Mouse (Mus musculus): ENCODE measurements at regions not wholly inside any gene's neighbourhood (a gene's known extent, or its start where the extent isn't known, plus 50 kb on each side); places are given as distances from the start of the nearest gene placed in this dataset.

GRCm38 (mm10) chr4:29135685-29136385 is 322.9 kb downstream of the Epha7 start:
- Histone ChIP-seq H3K4me1 (ENCODE audit: control insufficient read depth, insufficient read depth, low read length) (no peaks in the 10 kb centered on the region), H3K27ac (ENCODE audit: control insufficient read depth, insufficient read depth, low read depth, low read length) (no peak overlapping the region), H3K36me3 (ENCODE audit: control insufficient read depth, insufficient read depth, low read length) (no peaks in the 10 kb centered on the region), H3K4me3 (ENCODE audit: control insufficient read depth, low read depth, low read length) (no peak overlapping the region), H3K27me3 (ENCODE audit: control insufficient read depth, insufficient read depth, low read length) (no peaks in the 10 kb centered on the region)
- TF ChIP-seq CTCF (IDR thresholded peaks at IDR 0.05; ENCODE audit: control insufficient read depth, insufficient read depth, insufficient replicate concordance, low read depth, low read length) = no peak
- no peak for TF ChIP-seq POLR2A (IDR thresholded peaks at IDR 0.05; ENCODE audit: control insufficient read depth, low read depth, low read length)

DNA sequence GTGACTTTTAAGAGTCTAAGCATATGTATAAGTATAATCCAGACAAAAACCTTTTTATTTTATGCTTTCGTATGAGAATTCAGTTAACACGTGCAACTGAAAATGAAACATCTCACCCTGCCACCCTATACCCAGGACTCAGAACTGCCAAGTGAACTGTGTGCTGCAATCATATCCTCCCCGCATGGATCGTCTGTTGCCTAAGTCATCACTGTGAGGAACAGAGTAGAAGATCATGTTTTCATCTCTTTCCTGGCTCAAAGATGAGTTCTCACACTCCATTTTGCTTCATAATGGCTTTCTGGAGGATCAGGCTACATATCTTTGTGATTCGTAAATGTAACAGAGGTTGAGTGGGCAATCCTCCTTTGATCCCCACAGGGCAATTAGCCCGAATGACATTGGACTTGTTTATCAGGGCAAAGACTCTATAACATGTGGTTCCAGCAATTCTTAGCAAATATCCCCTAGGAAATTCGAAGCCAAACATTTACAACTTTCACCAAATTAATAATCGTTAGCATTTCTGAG is 325.9 kb downstream of the Epha7 start:
- Histone ChIP-seq H3K27ac (ENCODE audit: control insufficient read depth, insufficient read depth, low read depth, low read length) (no peak overlapping the region), H3K4me3 (ENCODE audit: control insufficient read depth, low read depth, low read length) (no peak overlapping the region), H3K36me3 (ENCODE audit: control insufficient read depth, insufficient read depth, low read length) (no peaks in the 10 kb centered on the region), H3K4me1 (ENCODE audit: control insufficient read depth, insufficient read depth, low read length) (no peaks in the 10 kb centered on the region), H3K27me3 (ENCODE audit: control insufficient read depth, insufficient read depth, low read length) (no peaks in the 10 kb centered on the region)
- TF ChIP-seq POLR2A (IDR thresholded peaks at IDR 0.05; ENCODE audit: control insufficient read depth, low read depth, low read length) (no peak), CTCF (IDR thresholded peaks at IDR 0.05; ENCODE audit: control insufficient read depth, insufficient read depth, insufficient replicate concordance, low read depth, low read length) (no peak)

DNA sequence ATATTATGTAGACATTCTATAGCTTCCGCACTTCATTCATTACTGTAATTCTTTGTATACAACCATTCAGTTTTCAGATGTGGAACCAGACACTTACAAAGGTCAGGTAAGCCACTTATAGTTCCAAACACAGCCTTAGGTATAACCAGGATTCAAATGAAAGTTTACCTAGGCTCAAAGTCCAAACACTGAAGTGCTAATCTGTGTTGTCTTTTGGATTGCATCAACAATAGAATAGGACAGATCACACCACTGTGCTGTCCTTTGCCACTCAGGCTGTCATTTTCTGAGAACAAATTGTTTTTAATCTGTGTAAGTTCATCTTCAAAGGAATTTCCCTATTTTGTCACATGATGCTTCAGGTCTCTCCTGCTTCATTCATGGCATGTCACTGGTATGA is 330.5 kb downstream of the Epha7 start:
- H3K27me3 ChIP-seq (ENCODE audit: control insufficient read depth, insufficient read depth, low read length) = no peaks in the 10 kb centered on the region
- no peaks in the 10 kb centered on the region for H3K36me3 ChIP-seq (ENCODE audit: control insufficient read depth, insufficient read depth, low read length)
- H3K4me3 ChIP-seq (ENCODE audit: control insufficient read depth, low read depth, low read length) = no peak overlapping the region
- no peak overlapping the region for H3K27ac ChIP-seq (ENCODE audit: control insufficient read depth, insufficient read depth, low read depth, low read length)
- TF ChIP-seq CTCF (IDR thresholded peaks at IDR 0.05; ENCODE audit: control insufficient read depth, insufficient read depth, insufficient replicate concordance, low read depth, low read length) (no peak), POLR2A (IDR thresholded peaks at IDR 0.05; ENCODE audit: control insufficient read depth, low read depth, low read length) (no peak)
- H3K4me1 ChIP-seq (ENCODE audit: control insufficient read depth, insufficient read depth, low read length) = no peaks in the 10 kb centered on the region

DNA sequence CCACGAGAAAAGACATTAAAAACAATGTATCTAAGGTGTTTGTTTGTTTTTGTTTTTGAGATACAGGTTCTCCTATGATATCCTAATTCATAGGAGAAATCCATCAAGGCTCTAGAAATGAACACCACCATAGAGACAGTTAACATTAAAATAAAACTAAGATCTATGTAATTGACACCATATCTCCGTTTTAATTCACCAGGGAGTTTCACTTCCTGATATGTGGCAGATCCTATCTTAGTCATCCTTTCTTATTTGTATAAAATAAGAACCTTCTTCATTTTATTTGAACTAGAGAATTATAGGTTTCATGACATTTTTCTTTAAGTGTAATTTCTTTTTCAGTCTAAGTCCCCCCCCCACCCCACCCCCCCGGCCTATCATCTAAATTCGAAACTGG is 332.3 kb downstream of the Epha7 start:
- H3K27ac ChIP-seq (ENCODE audit: control insufficient read depth, insufficient read depth, low read depth, low read length) = no peak overlapping the region
- no peak overlapping the region for H3K4me3 ChIP-seq (ENCODE audit: control insufficient read depth, low read depth, low read length)
- no peaks in the 10 kb centered on the region for H3K4me1 ChIP-seq (ENCODE audit: control insufficient read depth, insufficient read depth, low read length)
- TF ChIP-seq CTCF (IDR thresholded peaks at IDR 0.05; ENCODE audit: control insufficient read depth, insufficient read depth, insufficient replicate concordance, low read depth, low read length) (no peak), POLR2A (IDR thresholded peaks at IDR 0.05; ENCODE audit: control insufficient read depth, low read depth, low read length) (no peak)
- H3K27me3 ChIP-seq (ENCODE audit: control insufficient read depth, insufficient read depth, low read length) = no peaks in the 10 kb centered on the region
- no peaks in the 10 kb centered on the region for H3K36me3 ChIP-seq (ENCODE audit: control insufficient read depth, insufficient read depth, low read length)

DNA sequence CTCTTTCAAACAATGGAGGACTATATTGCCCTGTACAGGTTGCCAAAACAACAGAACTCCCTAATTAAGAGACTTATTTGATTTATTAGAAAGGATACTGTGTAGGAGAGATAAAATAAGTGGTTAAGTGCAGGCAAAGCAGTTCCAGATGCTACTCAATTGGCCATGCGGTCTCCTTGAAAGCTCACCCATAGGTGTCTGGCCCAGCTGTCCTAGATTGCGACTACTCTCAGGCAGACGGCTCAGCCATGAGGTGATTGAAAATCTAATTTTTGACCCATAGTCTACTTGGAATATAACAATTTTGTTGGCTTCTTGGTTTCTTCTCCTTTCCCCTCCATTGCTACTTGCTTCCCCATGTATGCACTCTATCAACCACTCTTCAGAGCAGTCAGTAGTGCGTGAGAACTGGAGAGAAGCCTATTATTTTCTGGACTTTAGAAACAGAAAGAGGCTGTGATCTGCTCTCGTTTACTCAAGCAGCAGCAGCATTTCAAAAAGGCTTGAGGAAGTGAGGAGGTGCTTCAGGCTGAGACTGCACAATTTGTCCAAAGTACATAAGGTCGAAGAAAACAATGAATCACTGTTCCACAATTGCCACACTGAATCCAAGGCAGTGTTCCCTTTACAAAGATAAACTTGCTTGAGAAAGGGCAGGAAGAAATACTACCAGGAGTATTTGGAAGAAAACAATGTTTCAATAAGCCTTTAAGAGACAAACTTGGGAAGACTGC is 339.4 kb downstream of the Epha7 start:
- TF ChIP-seq POLR2A (IDR thresholded peaks at IDR 0.05; ENCODE audit: control insufficient read depth, low read depth, low read length) = no peak
- no peak for TF ChIP-seq CTCF (IDR thresholded peaks at IDR 0.05; ENCODE audit: control insufficient read depth, insufficient read depth, insufficient replicate concordance, low read depth, low read length)
- H3K27me3 ChIP-seq (ENCODE audit: control insufficient read depth, insufficient read depth, low read length) = no peaks in the 10 kb centered on the region
- H3K36me3 ChIP-seq (ENCODE audit: control insufficient read depth, insufficient read depth, low read length) = no peaks in the 10 kb centered on the region
- 0 out of 2 replicates have a peak overlapping the region, but pooled peaks have one; percentile 12 for H3K27ac ChIP-seq (ENCODE audit: control insufficient read depth, insufficient read depth, low read depth, low read length)
- no peak overlapping the region for H3K4me3 ChIP-seq (ENCODE audit: control insufficient read depth, low read depth, low read length)
- no peaks in the 10 kb centered on the region for H3K4me1 ChIP-seq (ENCODE audit: control insufficient read depth, insufficient read depth, low read length)

- Histone ChIP-seq H3K4me1 (ENCODE audit: control insufficient read depth, insufficient read depth, low read length) (no peaks in the 10 kb centered on the region), H3K27me3 (ENCODE audit: control insufficient read depth, insufficient read depth, low read length) (no peaks in the 10 kb centered on the region), H3K36me3 (ENCODE audit: control insufficient read depth, insufficient read depth, low read length) (no peaks in the 10 kb centered on the region), H3K27ac (ENCODE audit: control insufficient read depth, insufficient read depth, low read depth, low read length) (no peak overlapping the region), H3K4me3 (ENCODE audit: control insufficient read depth, low read depth, low read length) (no peak overlapping the region)
- no peak for TF ChIP-seq POLR2A (IDR thresholded peaks at IDR 0.05; ENCODE audit: control insufficient read depth, low read depth, low read length)
- no peak for TF ChIP-seq CTCF (IDR thresholded peaks at IDR 0.05; ENCODE audit: control insufficient read depth, insufficient read depth, insufficient replicate concordance, low read depth, low read length)
These were observed 369.6 kb downstream of the Epha7 start for GRCm38 (mm10) chr4:29182494-29182893.

GRCm38 (mm10) chr4:29183411-29183810 is 370.5 kb downstream of the Epha7 start:
- H3K4me1 ChIP-seq (ENCODE audit: control insufficient read depth, insufficient read depth, low read length) = no peaks in the 10 kb centered on the region
- no peak overlapping the region for H3K27ac ChIP-seq (ENCODE audit: control insufficient read depth, insufficient read depth, low read depth, low read length)
- no peaks in the 10 kb centered on the region for H3K36me3 ChIP-seq (ENCODE audit: control insufficient read depth, insufficient read depth, low read length)
- no peaks in the 10 kb centered on the region for H3K27me3 ChIP-seq (ENCODE audit: control insufficient read depth, insufficient read depth, low read length)
- no peak overlapping the region for H3K4me3 ChIP-seq (ENCODE audit: control insufficient read depth, low read depth, low read length)
- no peak for TF ChIP-seq CTCF (IDR thresholded peaks at IDR 0.05; ENCODE audit: control insufficient read depth, insufficient read depth, insufficient replicate concordance, low read depth, low read length)
- TF ChIP-seq POLR2A (IDR thresholded peaks at IDR 0.05; ENCODE audit: control insufficient read depth, low read depth, low read length) = no peak

Data from testis, adult 2 months (tissue).